Mouse (Mus musculus) T-cell, adult 2 months (primary cell): ENCODE results near the gene Olfr139.

Experiments used
- DNase-seq: peaks from one replicate; pipeline ENCODE4 v3.0.0; 2022; ENCODE audit warnings: low spot score

Olfr139 gene

DNA sequence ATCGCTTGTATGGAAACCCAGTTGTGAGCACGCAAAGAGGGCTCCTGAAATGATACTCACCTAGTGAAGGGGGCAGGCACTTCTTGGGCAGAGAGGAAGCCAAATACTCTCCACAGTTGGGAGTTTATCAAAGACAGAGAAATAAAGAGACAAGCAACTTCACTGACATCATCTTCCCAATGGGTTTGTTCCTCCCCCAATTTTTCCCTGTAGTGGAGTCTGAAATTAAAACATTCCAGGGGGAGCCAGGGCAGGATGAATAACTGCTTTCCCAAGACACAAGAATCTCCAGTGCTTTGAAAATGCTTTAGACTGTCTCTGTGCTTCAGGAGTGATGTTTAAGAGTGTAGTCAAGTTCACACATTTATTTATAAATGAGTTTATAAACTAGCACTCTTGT lies at the start of gene Olfr139, which contains the start of gene Olfr399:
Olfr139 (minus strand) TSS at position 101 of the 400 bp plus-strand sequence.
Olfr399 (minus strand) TSS at position 165 of the 400 bp plus-strand sequence.
- no peak for DNase-seq

DNA sequence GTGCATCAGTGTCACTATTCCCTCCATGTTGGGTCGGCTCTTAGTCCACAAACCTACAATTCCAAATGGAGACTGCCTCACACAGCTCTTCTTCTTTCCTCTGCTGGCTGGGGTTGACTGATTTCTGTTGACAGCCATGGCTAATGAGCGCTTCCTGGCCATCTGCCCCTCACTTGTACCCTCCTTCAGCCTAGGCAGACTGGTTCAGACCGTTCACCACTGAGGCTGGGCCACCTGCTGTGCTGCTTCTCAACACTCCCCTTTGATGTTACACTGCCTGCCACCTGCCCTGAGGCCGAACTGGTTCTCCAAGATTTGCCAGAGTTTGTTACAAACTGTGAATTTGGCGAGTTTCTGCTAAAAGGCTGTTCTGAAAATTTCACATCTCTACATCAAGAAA lies 48.7 kb upstream of the Olfr139 start:
- DNase-seq = no peak

DNA sequence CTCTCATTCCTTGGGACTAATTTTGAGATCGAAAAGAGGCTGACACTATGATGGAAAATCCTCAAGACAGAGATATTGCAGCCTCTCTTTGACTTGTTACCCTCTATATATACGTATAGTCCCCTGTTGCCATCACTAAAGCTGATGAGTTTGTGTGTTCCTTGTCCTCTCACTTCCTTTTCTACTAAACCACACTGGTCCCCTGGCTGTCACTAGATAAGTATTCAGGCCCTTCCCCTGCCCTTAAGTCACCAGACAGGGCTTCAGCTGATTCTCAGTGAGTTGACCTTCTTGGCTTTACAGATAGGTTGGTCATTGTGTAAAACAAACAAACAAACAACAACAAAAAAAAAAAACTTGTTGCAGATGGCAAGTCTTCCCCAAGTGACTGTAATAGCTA lies 45.2 kb upstream of the Olfr139 start:
- DNase-seq = no peak

DNA sequence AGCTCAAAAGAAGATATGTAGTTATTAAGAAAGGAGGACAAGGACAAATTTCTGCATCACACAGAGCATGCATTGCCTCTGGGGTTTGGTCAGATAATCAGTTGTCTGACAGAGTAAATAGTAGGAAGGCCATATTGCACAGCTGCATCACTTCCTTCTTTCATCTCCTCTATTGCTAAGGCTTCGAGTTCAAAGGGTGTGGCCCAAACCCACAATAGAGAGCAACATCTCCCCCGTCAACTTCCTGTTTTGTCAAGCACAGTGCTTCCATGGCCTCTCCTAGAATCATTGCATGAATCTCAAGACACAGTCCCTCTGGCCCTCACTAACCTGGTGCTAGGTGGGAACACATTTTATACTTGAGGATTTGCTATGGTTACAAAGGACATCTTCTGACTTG lies 44.4 kb upstream of the Olfr139 start:
- peak; percentile 6 for DNase-seq

DNA sequence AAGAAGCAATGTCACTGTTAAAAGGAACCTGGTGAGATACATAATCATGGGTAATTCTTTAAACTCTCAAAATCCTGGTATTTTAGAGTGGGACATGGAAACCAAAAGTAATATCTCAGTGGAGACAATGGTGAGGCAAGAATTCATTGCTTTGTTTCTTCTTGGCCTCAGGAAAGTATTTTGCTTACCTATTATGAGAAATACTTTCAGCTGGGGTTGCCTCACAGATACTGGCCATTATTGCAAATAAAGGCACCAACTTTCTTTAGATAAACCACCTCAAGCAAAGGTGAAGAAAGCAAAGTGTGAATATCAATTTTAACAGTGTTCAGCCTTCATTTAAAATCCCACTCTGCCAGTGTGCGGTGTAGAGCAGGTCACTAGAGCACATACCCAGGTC lies 13.3 kb upstream of the Olfr139 start, which contains the start of gene Zfp616:
Zfp616 (plus strand) TSS at position 301 of the 400 bp plus-strand sequence.
- DNase-seq = no peak

DNA sequence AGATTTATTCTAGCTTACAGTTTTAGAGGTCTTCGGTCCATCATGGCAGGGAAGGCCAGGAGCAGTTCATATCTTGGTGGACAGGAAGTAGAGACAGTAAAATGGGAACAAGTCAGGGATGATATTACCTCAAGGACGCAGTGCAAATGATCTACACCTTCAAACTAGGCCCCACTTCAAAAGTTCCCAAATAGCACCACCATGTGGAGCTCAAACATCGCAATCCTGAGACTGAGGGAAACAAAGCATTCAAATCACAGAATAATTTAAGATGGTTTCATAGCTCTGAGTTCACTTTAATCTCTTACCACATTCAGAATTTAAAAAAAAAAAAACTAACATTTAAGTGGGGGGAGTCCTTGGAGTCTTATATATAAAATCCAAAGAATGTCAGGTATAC lies 5.0 kb downstream of the Olfr139 start:
- no peak for DNase-seq
